Mouse (Mus musculus) spleen, postnatal 36 days (tissue): ENCODE data around the gene Rad51.

Experiments
- DNase-seq, 2 experiments: peaks; one replicate each; pipeline ENCODE4 v3.0.0; 2022; ENCODE audit warnings: low spot score in 2 of 2, mixed read lengths in 1 of 2

The Rad51 gene

DNA sequence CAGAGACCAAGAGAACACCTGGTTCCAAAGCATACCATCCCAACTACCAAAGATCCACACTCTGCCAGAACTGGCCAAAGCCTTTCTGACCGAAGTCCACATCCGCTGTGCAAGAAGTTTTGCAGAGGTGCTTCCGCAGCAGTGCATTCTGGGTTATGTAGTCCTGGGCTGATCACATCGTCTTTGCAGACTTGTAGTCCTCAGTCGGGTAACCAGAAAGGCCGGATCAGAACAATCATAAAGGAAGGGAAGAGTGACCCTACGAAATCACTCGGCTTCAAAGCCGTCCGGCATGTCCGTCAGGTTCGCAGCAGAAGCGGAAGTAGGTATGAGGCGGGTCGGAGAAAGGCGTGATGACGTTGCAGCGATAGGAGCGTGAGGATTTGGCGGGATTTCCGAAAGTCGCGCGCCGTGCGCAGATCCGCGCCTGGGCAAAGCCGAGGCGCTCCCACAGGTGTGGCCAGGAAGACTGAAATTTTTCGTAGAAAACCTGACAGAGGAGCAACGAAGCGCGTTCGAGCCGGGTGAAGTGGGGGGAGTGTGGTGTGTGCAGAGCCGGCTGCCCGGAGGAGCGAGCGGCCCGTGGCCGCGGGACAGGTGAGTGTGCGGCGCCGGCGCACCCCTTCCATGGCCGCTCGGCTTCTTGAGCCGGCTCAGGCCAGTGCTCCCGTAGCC lies at the start of gene Rad51:
Rad51 (plus strand) TSS at position 356 of the 675 bp plus-strand sequence.
- DNase-seq = peak; percentile 78 to 85

DNA sequence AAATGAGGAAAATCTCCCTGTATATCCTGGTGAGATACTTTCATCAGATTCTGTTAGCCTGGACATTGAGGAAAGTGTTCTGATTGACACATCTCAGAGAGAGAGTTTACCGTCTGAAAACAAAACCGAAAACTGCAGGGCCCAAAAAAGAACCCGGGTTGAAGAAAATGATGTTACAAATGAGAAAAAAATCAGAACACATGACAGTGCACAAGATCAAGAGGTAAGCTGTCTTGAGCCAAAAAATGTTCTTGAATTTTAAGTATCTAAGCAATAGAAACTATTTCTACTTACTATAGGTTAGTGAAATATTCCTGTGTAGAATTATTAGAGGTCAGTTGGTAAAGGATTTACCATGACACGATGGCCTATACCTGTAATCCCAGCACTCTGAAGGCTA lies 40.2 kb upstream of the Rad51 start:
- no peak for DNase-seq

DNA sequence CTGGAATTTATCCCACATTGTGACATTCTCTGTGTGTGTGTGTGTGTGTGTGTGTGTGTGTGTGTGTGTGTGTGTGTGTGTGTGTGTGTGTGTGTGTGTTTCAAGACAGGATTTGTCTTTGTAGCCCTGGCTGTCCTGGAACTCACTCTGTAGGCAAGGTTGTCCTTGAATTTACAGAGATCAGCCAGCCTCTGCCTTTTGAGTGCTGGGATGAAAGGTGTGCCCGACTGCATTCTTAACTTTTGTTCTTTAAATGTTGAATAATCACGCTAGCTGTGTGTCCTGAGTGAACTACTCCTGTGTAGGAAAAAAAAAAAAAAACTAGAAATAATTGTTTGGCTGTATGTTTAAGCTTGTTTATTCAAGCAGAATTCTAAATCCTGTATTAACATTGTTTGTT lies 26.4 kb upstream of the Rad51 start:
- no peak for DNase-seq

DNA sequence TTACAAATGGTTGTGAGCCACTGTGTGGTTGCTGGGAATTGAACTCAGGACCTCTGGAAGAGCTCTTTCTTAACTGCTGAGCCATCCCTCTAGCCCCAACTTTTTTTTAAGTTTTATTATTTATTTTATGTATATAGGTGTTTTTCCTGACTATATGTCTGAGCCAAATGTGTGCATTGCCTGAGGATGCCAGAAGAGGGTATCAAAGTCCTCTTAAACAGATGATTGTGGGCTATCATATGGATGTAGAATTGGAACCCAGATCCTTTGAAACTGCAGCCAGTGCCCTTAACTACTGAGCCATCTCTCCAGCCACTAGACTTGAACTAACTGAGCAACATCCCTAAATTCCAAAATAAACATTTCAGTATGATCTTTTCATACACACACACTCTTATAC lies 11.0 kb upstream of the Rad51 start:
- no peak for DNase-seq

DNA sequence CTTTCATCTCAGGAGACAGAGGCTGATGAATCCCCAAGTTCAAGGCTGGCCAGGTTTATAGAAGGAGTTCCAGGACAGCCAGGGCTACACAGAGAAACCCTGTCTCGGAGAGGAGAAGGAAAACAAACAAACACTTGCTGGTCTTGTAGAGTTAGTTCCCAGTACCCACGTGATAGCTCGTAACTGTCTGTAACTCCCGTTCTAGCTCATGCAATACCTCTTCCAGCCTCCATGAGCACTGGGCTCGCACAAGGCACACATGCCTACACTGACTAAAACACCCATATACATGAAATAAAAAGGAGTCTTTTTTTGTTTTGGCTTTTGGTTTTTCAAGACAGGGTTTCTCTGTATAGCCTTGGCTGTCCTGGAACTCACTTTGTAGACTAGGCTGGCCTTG lies 6.0 kb upstream of the Rad51 start:
- DNase-seq = no peak

DNA sequence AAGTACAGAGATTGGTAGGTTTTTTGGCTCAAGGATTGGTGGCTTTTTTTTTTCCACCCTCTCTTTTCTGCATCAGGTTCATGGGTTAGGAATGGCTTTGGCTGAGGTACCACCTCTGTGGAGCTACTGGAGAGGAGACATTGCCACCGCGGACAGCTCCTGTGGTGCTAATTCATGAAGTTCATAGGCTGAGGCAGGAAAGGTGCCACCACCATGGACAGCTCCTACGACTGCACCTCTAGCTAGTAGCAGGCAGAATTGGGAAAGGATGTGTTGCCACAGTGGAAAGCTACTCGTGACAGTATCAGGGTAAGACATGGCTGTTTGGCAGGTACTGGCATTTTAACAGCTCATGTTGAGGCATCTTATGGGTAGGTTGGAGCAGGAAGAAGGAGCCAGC lies 4.0 kb upstream of the Rad51 start:
- peak; percentile 3 to 7 for DNase-seq

DNA sequence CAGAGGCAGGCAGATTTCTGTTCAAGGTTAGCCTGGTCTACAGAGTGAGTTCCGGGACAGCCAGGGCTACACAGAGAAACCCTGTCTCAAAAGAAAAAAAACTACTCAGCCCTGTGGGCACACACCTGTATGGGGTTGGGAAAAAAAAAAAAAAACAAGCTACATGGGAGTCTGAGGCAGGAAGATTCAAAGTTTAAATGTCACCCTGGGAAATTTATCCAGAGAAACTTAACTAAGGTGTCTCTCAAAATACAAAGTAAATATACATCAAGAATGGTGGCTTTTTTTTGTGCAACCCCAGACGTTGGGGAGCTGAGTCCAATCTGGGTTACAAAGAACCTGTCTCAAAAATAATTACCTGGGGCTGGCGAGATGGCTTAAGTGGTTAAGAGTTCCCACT lies 1.5 kb upstream of the Rad51 start:
- no peak for DNase-seq

DNA sequence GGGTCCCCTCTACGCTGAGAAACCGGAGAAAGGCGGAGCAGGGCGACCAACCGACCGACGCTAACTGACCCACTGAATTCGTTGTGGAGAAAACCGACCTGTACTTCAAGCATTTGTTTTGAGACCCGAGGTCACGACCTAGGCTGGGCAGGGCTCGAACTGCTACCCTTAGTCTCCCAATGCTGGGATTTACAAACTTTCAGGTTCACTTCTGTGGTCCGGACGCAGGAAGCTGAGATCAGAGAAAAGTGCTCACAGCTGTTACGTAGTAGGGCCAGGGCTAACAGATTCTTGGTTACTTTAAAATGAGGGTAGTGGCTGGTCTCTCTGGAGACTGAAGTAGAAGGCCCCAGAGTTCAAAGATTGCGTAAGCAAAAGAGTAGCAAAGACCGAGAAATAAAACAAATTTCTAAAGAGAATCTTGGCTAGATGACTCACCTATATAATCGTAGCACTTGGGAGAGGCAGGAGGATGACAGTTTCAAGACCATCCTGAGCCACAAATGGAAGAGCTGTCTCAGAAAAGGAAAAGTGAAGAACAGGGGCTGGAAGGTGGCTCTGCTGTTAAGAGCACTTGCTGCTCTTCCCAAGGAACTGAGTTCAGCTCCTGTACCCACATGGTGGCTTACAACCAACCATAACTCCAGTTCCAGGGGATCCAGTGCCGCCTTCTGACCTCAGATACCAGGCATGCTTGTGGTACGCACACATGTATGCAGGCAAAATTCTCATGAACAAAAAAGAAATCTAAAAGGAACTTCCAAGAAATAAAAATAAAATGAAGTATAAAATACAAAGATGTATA lies 730 bp downstream of the Rad51 start:
- no peak for DNase-seq

DNA sequence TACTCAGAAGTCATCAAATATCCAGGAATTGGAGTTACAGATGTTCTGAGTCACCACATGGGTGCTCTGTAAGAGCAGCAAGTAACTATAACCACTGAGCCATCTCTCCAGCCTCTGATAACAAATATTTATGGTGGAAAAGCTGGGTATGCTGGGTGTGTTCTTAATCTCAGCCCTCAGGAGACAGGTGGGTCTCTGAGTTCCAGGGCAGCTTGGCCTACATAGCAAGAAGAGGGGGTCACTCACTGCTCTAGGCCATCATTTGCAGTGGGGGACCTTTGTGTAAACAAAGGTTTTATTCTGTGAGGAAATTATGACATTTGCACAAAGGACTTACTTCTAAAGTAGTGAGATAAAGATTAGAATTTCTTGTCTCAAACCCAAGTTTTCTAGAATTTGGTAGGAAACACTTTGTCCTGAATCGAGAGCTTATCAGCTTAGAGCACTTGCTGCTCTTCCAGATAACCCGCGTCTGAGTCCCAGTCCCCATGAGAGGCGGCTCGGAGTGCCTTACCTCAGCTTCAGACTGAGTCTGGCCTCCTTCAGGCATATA lies 23.8 kb downstream of the Rad51 start:
- peak; percentile 26 to 27 for DNase-seq

DNA sequence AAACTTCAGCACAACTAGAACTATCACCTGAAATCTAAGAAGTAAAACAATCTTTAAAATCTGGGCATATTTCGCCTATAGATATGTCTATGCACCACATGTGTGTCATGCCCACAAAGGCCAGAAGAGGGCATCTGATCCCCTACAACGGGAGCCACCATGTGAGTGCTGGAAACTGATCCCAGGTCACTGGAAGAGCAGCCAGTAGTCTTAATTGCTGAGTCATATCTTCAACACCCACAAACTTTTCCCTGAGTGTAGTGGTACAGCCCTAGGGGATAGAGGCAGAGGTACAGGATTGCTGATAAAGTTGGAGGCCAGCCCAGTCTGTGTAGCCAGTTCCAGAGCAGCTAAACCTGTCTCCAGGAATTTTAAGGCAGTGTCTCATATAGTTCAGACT lies 32.6 kb downstream of the Rad51 start:
- DNase-seq = no peak

DNA sequence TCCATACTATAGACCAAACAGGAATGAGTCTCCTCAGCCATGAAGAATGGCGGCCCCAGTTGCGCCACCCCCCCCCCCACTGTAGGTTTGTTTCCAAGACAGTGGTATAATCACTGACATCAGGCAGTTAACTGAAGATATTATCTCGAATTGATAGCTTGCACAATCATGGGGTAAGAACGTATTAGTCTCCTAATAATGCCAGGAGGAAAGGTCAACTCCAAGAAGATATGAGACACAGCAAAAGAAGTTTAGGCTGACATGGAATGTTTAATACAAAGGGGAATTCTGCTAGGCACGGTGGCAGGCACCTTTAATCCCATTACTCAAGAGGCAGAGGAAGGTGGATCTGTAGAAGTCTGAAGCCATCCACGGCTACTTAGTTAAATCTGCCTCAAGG lies 33.8 kb downstream of the Rad51 start:
- DNase-seq = no peak

DNA sequence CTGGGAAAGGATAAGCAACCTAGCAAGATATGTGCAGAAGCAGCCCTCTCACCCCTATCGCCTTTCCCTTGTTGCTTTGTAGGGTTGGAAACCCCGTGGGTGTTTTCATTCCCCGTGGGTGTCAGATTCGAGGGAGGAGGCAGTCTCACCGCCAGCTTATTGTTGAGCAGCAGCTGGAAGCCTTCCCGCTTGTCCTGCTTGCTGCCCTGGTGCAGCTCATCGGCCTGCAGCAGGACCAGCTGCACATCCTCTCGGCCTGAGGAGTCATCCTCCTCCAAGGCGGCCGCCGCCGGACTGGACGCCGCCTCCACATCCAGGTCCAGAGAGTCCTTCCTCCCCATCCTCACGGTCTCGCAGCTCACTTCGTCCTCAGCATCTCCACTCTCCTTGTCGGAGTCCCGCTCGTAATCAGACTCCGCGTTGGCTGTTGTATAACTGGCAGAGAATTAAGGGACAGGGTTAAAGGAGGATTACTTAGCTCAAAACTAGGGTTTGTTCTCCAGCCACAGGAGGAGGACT lies 34.6 kb downstream of the Rad51 start:
- no peak for DNase-seq

DNA sequence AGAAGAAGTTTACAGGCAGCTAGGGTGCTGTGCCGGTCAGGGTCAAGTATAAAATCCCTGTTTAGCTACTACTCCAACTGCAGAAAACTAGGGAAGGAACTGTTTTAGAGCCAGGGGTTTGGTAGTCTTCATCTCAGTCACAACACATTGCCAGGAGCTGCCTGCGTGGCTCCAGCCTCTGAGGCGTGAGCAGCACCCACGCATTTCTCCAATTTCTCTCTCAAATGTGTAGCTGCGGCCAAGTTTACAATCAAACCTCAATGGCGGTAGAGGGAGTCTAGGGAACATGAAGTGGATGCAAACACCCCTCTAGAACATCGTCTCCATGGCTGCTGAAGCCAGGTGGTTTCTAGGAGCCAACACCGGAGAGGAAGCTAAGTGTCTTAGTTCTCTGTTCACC lies 35.2 kb downstream of the Rad51 start:
- no peak for DNase-seq

DNA sequence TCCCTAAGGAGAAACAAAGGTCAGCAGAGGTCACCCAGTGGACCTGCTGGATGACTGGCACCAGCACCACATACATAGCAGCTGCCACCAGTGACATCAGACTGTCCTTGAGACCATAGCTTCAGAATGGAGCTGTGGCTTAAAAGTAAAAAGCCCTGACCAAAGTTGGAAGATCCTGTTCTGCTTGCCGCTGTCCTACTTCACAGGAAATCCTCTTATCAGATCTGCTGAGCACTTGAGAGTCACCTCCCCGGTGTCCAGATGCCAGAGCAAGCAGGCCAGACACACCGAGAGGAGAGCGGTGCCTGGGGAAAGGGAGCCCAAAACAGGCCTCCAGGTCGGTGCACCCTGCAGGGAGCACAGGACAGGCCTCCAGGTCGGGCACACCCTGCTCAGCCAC lies 39.7 kb downstream of the Rad51 start:
- DNase-seq = no peak

DNA sequence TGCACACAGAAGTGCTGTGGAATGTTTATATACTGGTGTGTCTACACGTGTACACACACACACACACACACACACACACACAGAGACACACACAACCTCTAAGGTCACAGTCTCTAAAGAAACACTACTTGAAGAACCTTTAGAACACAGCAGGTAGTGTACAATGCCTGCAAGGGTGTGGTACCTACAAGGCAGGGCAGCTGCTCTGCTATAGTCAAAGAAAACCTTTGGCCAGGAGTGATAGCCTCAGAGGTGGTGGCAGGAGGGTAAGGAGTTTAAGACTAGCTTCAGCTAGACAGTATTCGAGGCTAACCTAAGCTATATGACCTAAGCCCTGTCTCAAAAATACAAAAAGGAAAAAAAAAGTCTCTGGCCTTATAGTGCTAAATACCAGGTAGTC lies 42.1 kb downstream of the Rad51 start:
- no peak for DNase-seq

DNA sequence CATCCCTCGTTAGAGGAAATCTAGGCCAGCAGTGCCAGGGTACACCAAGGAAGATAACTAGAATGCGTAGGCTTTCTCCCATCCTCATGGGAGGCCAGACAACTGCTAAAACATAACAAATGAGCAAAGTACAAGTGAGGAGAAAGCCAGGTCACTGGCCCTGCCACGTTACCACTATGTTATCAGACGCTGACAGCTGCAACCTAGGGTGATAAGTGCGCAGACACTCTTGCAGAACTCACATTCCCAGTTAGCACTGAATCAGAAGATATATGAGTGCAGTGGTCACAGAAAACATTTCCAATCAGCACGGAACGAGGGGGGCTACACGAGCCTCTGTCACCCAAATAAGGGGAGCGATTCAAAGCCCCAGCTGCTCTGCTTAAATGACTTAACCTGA lies 42.8 kb downstream of the Rad51 start:
- peak; percentile 50 to 66 for DNase-seq

DNA sequence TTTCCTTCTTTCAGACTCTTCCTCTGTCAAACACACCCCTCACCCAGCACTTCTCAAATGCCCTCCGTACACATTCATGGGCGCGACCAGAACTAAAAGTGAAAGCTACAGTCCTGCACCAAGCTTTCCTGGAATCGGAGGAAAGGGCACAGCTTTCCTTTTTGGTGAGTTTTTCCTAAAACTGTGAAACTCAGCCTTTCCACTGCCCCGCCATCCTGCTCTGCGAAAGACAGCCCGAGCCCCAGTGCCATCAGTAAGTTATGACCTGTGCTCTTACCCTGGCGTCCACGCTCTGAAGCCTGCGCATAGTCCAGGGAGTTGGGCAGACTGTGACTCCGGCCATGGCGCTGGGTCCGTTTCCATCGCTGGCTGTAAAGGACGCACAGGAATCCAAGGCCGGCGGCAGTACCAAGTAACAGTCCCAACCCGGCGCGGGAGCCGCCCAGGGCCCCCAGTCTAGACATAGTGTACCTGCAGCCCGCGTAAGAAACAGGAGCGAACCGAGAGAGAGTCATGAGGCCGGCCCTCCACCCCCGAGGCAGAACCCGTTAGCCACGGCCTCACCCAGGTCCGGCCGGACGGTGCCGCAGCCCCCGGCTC lies 43.6 kb downstream of the Rad51 start:
- DNase-seq = peak in 1 of 2 experiments; percentile 20

DNA sequence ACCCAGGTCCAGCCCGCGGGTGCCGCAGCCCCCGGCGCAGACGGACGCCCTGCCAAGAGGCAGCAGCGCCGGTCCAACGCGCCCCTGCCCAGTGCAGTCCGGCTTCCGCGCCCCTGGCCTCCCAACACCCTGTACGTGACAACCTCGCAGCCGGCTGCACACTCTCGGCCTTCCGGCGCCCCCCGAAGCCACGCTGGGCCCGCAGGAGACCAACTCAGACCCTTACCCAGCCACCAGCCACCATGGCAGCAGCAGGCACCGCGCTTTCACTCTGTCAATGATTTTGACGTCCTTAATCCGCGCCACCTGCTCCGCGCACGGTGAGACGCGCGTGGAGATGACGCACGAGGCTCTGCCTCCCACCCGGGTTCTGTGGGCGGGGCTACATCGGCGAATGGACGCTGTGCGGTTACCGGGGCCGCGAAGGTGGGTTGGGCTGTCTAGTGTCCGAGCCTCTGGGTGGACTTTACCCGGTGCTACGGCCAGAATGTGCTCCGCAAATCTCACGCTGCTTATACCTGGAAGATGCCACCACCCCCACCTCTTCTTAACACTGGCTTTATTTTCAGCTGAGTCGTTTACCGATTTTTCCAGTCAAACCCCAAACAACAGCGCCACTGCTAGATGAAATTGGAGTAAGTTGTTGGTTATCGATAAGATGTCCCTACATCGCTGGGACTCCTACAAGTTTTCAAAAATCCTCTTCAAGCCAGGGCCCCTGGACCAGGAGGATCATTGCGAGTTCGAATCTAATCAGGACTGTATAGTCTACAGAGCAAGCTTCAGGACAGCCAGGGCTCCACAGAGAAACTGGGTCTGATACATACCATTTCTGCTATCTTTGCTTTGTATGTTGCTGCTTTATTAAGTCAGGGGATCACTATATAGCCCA lies 44.3 kb downstream of the Rad51 start, which contains the start of gene Rmdn3:
Rmdn3 (minus strand) TSS at position 354 of the 892 bp plus-strand sequence.
- peak; percentile 91 to 94 for DNase-seq

DNA sequence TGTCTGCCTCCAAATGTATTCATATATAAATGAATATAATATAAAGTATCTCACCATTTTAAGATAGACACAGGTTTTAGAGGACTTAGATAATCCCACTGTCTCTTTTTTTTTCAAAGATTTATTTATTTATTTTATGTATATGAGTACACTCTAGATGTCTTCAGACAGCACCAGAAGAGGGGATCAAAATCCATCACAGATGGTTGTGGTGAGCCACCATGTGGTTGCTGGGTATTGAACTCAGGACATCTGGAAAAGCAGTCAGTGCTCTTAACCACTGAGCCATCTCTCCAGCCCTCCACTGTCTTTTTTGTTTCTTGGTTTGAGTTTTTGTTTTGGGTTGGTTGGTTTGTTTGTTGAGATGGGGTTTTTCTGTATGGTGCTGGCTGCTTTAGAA lies 45.2 kb downstream of the Rad51 start:
- DNase-seq = no peak

DNA sequence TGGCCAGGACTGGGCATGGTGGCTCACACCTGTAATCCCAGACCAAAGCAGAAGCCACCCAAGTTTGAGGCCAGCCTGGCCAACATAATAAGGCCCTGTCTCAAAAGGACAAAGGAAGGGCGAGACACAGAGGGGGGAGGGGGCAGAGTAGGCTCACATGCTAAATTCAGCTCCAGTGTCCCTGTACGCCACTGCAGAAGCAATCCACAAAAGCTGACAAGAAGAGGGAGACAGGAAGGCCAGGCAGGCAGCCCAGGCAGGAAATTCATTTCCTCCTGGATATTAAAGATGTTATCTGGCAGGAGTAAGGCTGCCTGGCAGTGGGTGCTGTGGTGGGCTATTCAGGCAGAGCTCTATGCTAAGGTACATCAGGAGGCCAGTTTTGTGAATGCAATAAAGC lies 48.7 kb downstream of the Rad51 start:
- no peak for DNase-seq

DNA sequence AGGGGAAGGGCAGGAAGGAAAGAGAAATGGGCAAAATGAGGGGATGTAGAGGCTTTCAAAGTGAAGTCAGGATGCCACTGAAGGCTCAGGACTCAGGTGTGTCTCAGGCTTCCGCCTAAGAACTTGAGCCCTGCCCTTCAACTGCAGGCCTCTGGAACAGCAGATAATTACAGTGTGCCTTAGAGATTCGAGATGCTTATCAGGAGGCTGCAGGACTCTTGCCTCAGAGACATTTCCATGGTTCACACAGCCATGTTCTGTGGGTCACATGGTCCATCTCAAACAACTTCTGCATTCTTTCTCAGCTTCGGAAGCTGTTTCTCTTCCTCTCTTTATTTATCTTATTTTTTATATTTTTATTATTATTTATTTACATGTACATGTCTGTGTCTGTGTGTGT lies 50.5 kb downstream of the Rad51 start:
- no peak for DNase-seq
